Mouse (Mus musculus) skeletal muscle tissue, adult 2 months (tissue): ENCODE data around the gene Ubn1.

ENCODE experiments used
- DNase-seq: peaks from one replicate; pipeline ENCODE4 v3.0.0-alpha.2; 2012; ENCODE audit warnings: low read depth, low spot score

Ubn1 gene

GRCm38 (mm10) chr16:5049774-5050234, at the start of gene Ubn1, which contains the start of gene Glyr1:
Gene Ubn1 (plus strand): TSS chr16:5050057.
Gene Glyr1 (minus strand): TSS chr16:5049863.
- peak; percentile 99 for DNase-seq

DNA sequence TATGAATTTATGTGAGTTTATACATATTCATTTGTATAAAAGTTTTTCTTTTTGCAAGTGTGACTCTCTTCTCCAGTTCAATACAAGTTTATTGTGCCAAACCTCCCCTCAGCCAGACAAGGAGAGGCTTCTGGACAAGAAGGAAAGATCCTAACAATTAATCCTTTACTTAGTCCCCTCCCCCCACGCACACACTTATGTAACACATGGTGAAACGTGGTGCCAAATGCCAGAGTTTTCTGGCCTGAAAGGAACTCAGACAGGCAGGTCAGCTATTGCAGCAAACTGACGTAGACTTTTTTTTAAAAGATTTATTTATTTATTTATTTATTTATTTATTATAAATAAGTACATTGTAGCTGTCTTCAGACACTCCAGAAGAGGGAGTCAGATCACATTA, 49.2 kb upstream of the Ubn1 start:
- no peak for DNase-seq

DNA sequence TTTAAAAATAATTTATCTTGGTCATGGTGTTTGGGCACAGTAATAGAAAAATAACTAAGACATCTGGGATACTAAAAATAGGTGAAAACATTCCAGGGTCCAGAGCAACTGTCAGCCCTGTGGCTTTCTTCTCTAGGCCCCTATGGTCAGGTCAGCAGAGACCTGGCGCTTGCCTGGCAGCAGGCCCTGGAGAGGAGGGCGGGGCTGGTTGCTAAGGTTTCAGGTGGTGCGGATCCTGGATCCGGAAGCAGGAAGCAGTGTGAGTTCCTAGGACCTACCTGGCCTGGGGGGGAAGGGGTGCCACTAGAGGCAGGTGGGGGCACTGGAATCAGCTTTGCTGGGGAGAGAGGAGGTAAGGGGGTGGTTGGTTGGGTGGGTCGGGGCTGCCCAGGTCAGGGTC, 42.8 kb upstream of the Ubn1 start, which contains the start of gene Smim22:
Gene Smim22, plus strand, starts transcription at position 222 of the 400 bp plus-strand sequence.
- no peak for DNase-seq

DNA sequence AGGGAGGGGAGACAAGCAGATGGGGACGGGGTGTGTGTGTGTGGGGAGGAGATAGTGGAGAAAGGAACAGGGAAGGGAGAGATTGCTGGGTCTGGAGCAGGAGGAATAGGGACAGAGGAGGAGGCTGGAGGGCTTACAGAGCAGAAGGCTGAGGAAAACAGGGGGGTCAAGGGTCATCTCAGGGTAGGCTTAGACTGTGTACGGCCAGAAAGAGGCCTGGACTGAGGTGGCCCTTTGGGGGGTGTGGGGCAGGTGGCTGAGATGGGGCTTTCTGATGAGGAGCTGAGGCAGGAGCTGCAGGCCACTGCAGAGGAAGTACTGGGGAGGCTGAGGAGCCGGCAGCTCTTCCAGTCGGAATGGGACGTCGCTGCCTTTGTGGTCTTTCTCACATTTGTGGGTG, 42.4 kb upstream of the Ubn1 start:
- no peak for DNase-seq

- no peak for DNase-seq
Measured at GRCm38 (mm10) chr16:5008076-5008475, 41.8 kb upstream of the Ubn1 start.

DNA sequence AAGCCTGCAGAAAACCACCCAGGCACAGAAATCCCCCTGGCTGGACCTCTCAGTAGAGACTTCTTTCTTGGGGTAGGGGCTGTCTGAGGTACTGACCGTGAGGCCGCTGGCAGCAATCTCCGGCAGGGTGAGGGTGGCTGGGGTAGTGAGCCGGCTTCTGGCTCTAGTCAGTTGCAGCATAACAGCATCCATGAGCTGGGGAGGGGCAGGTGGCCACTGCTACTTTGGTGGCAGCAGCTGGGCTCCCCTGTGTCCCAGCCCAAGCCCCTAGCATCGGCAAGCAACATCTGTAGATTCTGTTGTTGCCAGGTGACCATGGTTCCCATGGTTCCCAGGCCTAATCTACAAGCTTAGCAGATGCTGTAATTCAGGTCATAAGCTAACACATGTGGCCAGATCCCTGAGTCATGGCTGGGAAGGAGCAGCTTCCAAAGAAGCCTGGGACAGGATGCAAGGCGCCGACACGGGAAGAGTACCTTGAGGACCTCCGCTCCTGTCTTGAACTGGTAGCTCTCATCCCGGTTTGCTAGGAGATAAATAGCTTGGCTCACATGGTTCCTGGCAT, 39.4 kb upstream of the Ubn1 start:
- no peak for DNase-seq

GRCm38 (mm10) chr16:5011285-5011684, 38.6 kb upstream of the Ubn1 start:
- DNase-seq = peak; percentile 16

- no peak for DNase-seq
Measured at GRCm38 (mm10) chr16:5012036-5013005, 37.5 kb upstream of the Ubn1 start.

DNA sequence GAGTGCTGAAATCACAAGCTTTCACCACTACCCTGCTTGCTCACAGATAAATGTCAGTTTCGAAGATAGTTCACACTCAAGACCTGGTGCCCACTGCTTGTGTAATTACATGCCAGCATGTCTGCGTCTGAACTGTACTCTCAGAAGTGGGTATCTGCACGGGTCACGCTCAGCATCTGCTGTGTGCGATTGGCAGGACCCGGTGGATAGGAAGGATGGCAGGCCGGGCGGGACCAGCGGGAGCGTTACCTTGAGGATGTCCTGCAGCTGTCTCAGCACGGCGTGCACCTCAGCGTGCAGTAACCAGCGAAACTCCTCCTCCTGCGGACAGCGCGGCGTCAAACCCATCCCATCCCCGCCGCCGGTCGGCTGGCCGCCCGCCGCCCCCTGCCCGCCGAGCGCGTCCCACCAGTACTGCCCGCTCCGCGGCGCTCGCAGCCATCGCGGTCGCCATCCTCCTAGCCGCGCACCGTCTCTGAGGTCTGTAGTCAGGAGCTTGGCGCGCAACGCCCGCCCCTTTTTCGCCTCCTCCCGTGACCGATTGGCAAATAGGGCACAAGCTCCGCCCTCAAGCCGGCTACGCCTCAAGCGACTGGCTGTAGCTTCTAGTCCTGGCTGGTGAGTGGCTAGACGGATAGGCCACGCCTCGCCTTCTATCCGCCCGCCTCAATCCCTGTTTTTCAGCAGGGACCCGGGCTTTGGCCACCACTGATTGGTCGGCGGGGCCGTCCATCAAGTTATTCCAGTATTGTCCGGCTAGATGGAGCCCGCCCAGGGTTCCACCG, 36.6 kb upstream of the Ubn1 start, which contains the start of gene Rogdi:
Gene Rogdi, minus strand, starts transcription at position 500 of the 785 bp plus-strand sequence.
- DNase-seq = peak; percentile 99

DNA sequence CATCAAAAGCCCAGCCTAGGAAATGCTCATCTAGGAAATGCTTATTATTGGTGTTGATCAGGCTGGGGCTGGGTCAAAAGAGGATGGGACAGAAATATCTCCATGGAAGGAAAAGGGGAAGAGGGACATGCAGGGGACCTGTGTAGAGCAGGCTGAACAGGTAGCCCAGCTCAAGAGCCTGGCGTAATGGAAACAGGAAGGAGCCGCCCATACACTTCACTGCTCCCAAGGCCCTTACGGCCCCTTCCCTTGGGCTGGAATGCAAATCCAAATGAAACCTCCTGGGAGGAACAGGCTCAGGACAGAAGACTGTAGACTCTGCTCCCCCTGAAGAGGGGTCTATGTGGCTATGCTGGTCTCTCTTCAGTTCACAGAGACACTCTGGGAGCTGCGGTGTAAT, 35.3 kb upstream of the Ubn1 start:
- DNase-seq = no peak

- no peak for DNase-seq
Measured at GRCm38 (mm10) chr16:5024021-5024420, 25.8 kb upstream of the Ubn1 start.

DNA sequence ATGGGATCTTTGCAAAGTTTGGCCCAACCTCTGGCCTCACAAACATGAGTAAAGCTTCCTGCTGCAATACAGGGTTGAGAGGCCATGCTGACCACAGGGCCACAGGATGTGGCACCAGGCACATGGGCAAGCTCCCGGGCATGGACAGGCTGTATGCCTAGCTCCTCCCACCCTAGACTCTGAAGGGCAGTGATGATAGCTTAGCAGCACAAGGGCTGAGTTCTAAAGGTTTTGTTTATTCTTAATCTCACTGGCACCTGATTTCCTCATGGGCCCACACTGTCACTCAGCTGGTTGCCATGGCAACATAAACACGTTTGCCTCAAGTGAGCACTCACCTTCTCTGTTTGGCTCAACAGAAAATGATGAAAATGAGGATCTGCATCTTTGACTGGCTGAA, 20.0 kb upstream of the Ubn1 start:
- DNase-seq = no peak

- DNase-seq = no peak
Measured at GRCm38 (mm10) chr16:5035591-5035990, 14.3 kb upstream of the Ubn1 start.

GRCm38 (mm10) chr16:5036649-5037234, 13.1 kb upstream of the Ubn1 start:
- DNase-seq = no peak

DNA sequence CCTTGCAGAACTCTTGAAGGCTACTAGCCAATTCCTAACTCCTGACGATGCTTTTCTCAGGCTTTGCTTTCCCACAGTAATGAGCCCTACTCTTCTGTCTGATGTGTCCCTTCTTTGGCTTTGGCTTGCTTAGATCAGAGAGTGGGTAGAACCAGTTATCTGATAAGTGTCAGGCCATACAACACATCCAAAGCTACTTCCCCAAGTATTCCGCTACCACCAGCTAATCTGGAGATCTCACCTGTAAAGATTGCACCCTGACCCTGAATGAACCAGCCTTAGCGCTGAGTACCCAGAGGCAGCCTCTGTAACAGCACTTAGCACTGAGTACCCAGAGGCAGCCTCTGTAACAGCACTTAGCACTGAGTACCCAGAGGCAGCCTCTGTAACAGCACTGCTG, 4.5 kb upstream of the Ubn1 start:
- no peak for DNase-seq

DNA sequence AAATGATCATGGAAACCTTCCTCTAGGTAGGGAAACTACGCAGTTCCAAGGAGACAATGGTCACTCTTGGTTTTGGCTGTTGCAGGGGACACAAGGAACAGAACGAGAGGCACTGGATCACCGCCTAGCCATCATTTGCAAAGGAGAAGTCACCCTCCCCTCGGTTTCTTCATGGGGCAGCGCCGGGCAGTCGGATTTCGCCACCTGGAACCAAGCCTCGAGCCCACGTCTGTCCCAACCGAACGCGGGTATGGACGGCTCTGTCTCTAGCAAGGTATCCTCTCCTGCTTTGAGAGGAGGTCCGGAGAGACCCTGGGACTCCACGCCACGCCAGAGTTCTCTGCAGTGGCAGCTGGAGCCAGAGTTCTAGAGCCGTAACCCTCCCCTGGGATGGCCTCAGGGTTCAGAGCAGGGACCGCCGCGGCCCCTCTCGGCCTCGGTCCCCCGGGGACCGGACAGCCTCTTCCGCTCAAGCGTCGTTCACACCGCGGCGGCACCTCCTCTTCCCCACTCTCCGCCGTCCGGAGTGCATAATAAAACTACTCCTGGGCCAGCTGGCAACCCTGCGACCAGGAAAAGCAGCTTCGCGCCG, 579 bp upstream of the Ubn1 start:
- no peak for DNase-seq

DNA sequence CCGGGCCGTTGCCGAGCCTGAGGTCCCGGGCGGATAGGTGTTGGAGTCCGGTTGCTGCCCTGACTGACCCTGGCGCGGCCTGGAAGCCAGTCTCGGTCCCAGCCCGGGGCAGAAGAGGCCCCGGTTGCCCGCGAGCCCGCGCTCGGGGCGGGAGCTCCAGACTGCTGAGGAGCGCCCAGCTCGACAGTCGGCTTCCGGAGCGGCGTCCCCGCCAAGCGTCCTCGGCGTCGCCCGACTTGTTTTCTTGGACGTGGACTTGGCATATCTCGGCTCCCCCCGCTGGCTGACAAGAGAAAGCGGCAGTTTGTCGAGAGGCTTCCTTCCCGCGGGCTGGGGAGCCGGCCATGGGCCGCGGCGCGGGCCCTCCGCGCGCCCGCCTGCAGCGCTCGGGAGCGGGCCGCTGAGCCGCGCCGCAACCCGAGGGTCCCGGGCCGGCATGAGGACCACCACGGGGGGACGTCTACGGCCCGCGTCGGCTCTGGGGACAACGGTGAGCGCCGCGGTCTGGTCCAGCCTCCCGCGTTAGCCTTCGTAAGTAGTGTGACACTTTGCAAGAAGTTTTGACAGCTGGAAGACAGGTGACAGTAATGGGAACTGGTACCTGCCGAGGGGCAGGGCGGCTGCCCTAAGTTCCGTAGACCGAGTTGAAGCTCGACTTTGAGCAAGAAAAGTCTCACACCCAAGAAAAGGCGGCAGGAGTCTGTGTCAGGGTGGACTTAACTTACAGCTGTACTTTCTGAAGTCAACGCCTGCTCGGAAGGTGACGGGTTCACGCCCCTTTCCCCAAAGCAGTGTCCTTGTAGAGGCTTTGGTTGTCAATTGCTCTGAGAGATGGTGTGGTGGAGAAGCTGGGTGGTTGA, 624 bp downstream of the Ubn1 start:
- peak; percentile 70 for DNase-seq

DNA sequence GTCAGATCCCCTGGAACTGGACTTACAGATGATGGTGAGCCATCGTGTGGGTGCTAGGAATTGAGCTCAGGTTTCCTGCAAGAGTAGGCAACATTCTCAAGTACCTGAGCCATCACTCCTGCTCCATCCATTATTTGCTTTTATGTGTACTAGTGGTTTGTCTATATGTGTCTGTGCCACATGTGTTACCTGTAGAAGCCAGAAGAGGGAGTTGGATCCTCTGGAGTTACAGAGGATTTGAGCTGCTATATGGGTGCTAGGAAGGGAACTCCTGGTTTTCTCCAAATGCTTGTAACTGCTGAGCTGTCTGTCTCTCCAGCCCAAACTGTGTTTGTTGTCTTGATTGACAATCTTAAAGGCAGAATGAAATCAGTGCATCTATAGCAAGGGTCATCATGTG, 8.3 kb downstream of the Ubn1 start:
- peak; percentile 11 for DNase-seq

DNA sequence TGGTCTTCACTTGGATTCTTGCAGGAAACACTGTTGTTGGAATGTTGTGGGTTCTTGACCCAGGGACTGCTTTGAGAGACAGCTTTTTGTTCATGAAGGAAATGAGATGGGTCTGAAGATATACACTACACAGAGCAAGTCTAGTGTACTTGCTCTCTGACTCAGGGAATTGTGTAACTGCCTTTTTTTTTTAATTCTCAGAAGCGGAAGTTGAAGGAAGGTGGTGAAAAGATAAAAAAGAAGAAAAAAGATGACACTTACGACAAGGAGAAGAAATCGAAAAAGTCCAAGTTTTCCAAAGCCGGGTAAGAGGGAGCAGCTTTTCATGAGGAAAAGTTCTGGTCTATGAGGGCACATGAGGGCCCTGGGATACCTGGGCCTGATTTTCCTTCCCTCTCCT, 13.6 kb downstream of the Ubn1 start:
- no peak for DNase-seq

GRCm38 (mm10) chr16:5070321-5070720, 20.5 kb downstream of the Ubn1 start:
- peak; percentile 56 for DNase-seq
